Mouse (Mus musculus): ENCODE measurements at regions not wholly inside any gene's neighbourhood (a gene's known extent, or its start where the extent isn't known, plus 50 kb on each side); places are given as distances from the start of the nearest gene placed in this dataset.

- H3K9me3 ChIP-seq (replicated peaks; ENCODE audit: low read length): peaks cover 27% of the 10 kb centered on the region
- no peak for DNase-seq (ENCODE audit: extremely low read depth)
- H3K36me3 ChIP-seq (replicated peaks in 1 of 2; ENCODE audit: control insufficient read depth in 1 of 2, insufficient read depth in 1 of 2, low read length in 1 of 2): no peaks in the 10 kb centered on the region
- TF ChIP-seq RAD21 (IDR thresholded peaks at IDR 0.05; ENCODE audit: low read depth, low read length) (no peak), JUN (IDR thresholded peaks at IDR 0.05; ENCODE audit: insufficient read depth, low read depth, low read length) (no peak), MXI1 (IDR thresholded peaks at IDR 0.05; ENCODE audit: low read depth, low read length) (no peak), CTCF (conservative IDR thresholded peaks at IDR 0.05 in 1 of 2, IDR thresholded peaks at IDR 0.05 in 1 of 2; ENCODE audit: low read depth in 2 of 2, low read length in 2 of 2) (no peak), MAX (IDR thresholded peaks at IDR 0.05; ENCODE audit: low read length) (no peak), POLR2A (IDR thresholded peaks at IDR 0.05; ENCODE audit: low read depth, low read length) (no peak), SIN3A (IDR thresholded peaks at IDR 0.05; ENCODE audit: low read length) (no peak), ZNF384 (IDR thresholded peaks at IDR 0.05; ENCODE audit: low read depth, low read length) (no peak), BHLHE40 (IDR thresholded peaks at IDR 0.05; ENCODE audit: low read depth, low read length) (no peak), TBP (conservative IDR thresholded peaks at IDR 0.05; ENCODE audit: low read depth, low read length) (no peak), GABPA (IDR thresholded peaks at IDR 0.05; ENCODE audit: insufficient replicate concordance, low read depth, low read length) (no peak)
- no peaks in the 10 kb centered on the region for H3K27me3 ChIP-seq (replicated peaks)
- H3K4me1 ChIP-seq (ENCODE audit: control insufficient read depth in 1 of 2, insufficient read depth in 2 of 2): no peaks in the 10 kb centered on the region
- H3K4me3 ChIP-seq (replicated peaks in 1 of 3; ENCODE audit: low read depth in 2 of 3, low read length in 2 of 3, poor library complexity in 1 of 3): no peak overlapping the region
- no peak overlapping the region for H3K27ac ChIP-seq (ENCODE audit: insufficient read depth, low read depth)
- dilution Hi-C loops (cut with MboI; ENCODE audit: extremely low pct_ligation_motif_present, extremely low pct_unique_long_range_greater_than_20kb, low sequenced_read_pairs): no loop called here
- in situ Hi-C loops (cut with MboI; ENCODE audit: low pct_ligation_motif_present, low pct_unique_long_range_greater_than_20kb, low sequenced_read_pairs): no loop called here
- H3K9ac ChIP-seq (ENCODE audit: insufficient read depth, low read depth): no peak overlapping the region
- H3K4me2 ChIP-seq (ENCODE audit: insufficient read depth, low read depth, poor library complexity, severe bottlenecking): no peak overlapping the region
- H3K79me2 ChIP-seq (replicated peaks; ENCODE audit: control insufficient read depth, extremely low read depth, insufficient read depth, poor library complexity, severe bottlenecking): no peaks in the 10 kb centered on the region
Measured at GRCm38 (mm10) chr15:24267360-24267759, 1146.2 kb downstream of the Basp1 start.

All from CH12.LX (cell line).